Mouse (Mus musculus) thymus, adult 2 months (tissue): ENCODE results near the gene Gm28539. TPM values are rescaled to one million over a fixed set of nuclear protein-coding genes. Genes with fewer than 3 reads are reported as not detected.

Experiments used
- DNase-seq: peaks from one replicate; pipeline ENCODE4 v3.0.0; 2021
- H3K27ac ChIP-seq: fragments of 200-500 bp; 2 replicates; pipeline ENCODE4 v1.5.1; 2012; ENCODE audit warnings: low read length, control low read depth; ENCODE audit not compliant: control insufficient read depth, insufficient read depth
- H3K27me3 ChIP-seq: fragments of 200-500 bp; 2 replicates; pipeline ENCODE4 v1.6.1; 2012; ENCODE audit warnings: mild to moderate bottlenecking, low read length, moderate library complexity, mixed read lengths; ENCODE audit not compliant: control insufficient read depth, insufficient read depth
- H3K36me3 ChIP-seq: fragments of 200-500 bp; 2 replicates; pipeline ENCODE4 v1.6.1; 2012; ENCODE audit warnings: mild to moderate bottlenecking, low read length, moderate library complexity; ENCODE audit not compliant: control insufficient read depth, insufficient read depth
- H3K4me1 ChIP-seq: fragments of 200-500 bp; replicated peaks from 2 replicates; pipeline ENCODE4 v1.6.1; 2012; ENCODE audit warnings: low read length; ENCODE audit not compliant: control insufficient read depth, insufficient read depth
- H3K4me3 ChIP-seq: fragments of 200-500 bp; 2 replicates; pipeline ENCODE4 v1.5.1; 2012; ENCODE audit warnings: mild to moderate bottlenecking, low read length, control low read depth, moderate library complexity; ENCODE audit not compliant: control insufficient read depth, insufficient read depth
- CTCF ChIP-seq: fragments of 200-500 bp; IDR thresholded peaks from 2 replicates; pipeline ENCODE4 v1.5.1; 2012; ENCODE audit warnings: mild to moderate bottlenecking, control low read depth, low read length, moderate library complexity, borderline replicate concordance; ENCODE audit not compliant: control insufficient read depth, poor library complexity, insufficient read depth; ENCODE audit errors: extremely low read depth
- POLR2A ChIP-seq: fragments of 200-500 bp; IDR thresholded peaks from 2 replicates; pipeline ENCODE4 v1.6.1; 2012; ENCODE audit warnings: mild to moderate bottlenecking, low read length, control low read depth, moderate library complexity; ENCODE audit not compliant: control insufficient read depth, poor library complexity, insufficient read depth; ENCODE audit errors: extremely low read depth
- WGBS: fragments of 180-500 bp; shearing (Covaris S2); methylation state at CpG from one replicate; pipeline ENCODE4 v1.1.7; 2018; 5-methylcytosine and 5-hydroxymethylcytosine counted together
- polyA plus RNA-seq: library from polyadenylated mRNA; depleted of rRNA; stranded (reverse); fragments of >200 nt; gene quantifications from 2 replicates; pipeline ENCODE4 v1.2.3, GENCODE M21; 2012

Gene Gm28539
- polyA plus RNA-seq, 1 experiment: not detected

GRCm38 (mm10) chr16:18896429-18896828, 60.0 kb downstream of the Gm28539 start:
- TF ChIP-seq CTCF: no peak
- no peak for TF ChIP-seq POLR2A
- Histone ChIP-seq H3K36me3 (peaks cover 47% of the 10 kb centered on the region), H3K4me3 (no peak overlapping the region), H3K27me3 (no peaks in the 10 kb centered on the region), H3K4me1 (no peaks in the 10 kb centered on the region), H3K27ac (no peak overlapping the region)
- DNase-seq: no peak
- WGBS: 94% methylated on average over 10 of the region's 10 CpGs

GRCm38 (mm10) chr16:18905648-18906047, 69.3 kb downstream of the Gm28539 start:
- no peak overlapping the region for H3K27ac ChIP-seq
- no peaks in the 10 kb centered on the region for H3K27me3 ChIP-seq
- no peak overlapping the region for H3K4me3 ChIP-seq
- DNase-seq: no peak
- 94% methylated on average over 1 of the region's 1 CpGs for WGBS
- no peak for TF ChIP-seq CTCF
- TF ChIP-seq POLR2A: no peak
- no peaks in the 10 kb centered on the region for H3K4me1 ChIP-seq
- peaks cover 26% of the 10 kb centered on the region for H3K36me3 ChIP-seq

GRCm38 (mm10) chr16:18916064-18916463, 79.7 kb downstream of the Gm28539 start:
- Histone ChIP-seq H3K4me3 (no peak overlapping the region), H3K27me3 (no peaks in the 10 kb centered on the region), H3K36me3 (peaks cover 64% of the 10 kb centered on the region), H3K4me1 (no peaks in the 10 kb centered on the region), H3K27ac (no peak overlapping the region)
- whole genome bisulfite sequencing: 94% methylated on average over 4 of the region's 4 CpGs
- no peak for TF ChIP-seq POLR2A
- no peak for TF ChIP-seq CTCF
- DNase-seq: no peak

GRCm38 (mm10) chr16:18921771-18922170, 85.4 kb downstream of the Gm28539 start:
- TF ChIP-seq CTCF: no peak
- no peak for TF ChIP-seq POLR2A
- Histone ChIP-seq H3K27me3 (no peaks in the 10 kb centered on the region), H3K4me3 (no peak overlapping the region), H3K36me3 (peaks cover 85% of the 10 kb centered on the region), H3K27ac (no peak overlapping the region), H3K4me1 (no peaks in the 10 kb centered on the region)
- DNase-seq: no peak
- 100% methylated on average over 2 of the region's 2 CpGs for WGBS

GRCm38 (mm10) chr16:18927963-18928362, 91.6 kb downstream of the Gm28539 start:
- H3K27ac ChIP-seq: no peak overlapping the region
- no peak overlapping the region for H3K4me3 ChIP-seq
- no peaks in the 10 kb centered on the region for H3K27me3 ChIP-seq
- WGBS: 100% methylated on average over 1 of the region's 1 CpGs
- no peaks in the 10 kb centered on the region for H3K4me1 ChIP-seq
- no peak for DNase-seq
- no peak for TF ChIP-seq POLR2A
- no peak for TF ChIP-seq CTCF
- peaks cover 52% of the 10 kb centered on the region for H3K36me3 ChIP-seq

GRCm38 (mm10) chr16:18938321-18939082, 102.1 kb downstream of the Gm28539 start:
- over 99% methylated on average over 5 of the region's 5 CpGs for WGBS
- DNase-seq: no peak
- no peak for TF ChIP-seq CTCF
- TF ChIP-seq POLR2A: no peak
- Histone ChIP-seq H3K27me3 (no peaks in the 10 kb centered on the region), H3K4me3 (no peak overlapping the region), H3K36me3 (peaks cover 43% of the 10 kb centered on the region), H3K4me1 (no peaks in the 10 kb centered on the region), H3K27ac (no peak overlapping the region)
